Mouse (Mus musculus): ENCODE data around the gene Atg4b.

DNA sequence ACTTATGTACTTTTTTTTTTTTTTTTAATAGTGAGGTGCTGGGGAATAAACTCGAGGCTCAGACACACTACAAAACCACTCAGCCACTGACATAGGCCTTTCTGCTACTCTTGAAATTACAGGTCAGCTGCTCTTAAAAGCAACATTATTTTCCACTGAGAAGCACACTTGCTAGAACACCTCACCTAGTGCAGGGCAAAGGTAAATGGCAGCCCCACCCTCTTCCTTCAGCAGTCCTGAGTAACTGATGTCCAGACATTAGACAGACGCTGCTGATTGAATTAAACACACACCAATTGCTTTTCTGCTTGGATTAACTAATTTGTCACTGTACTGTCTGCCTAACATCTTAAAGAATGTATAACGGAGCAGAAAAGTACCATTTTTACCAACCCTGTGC, 26.7 kb upstream of the Atg4b start:
- TF ChIP-seq CTCF (IDR thresholded peaks at IDR 0.05; ENCODE audit: low read depth) = no peak
- no peak for TF ChIP-seq EP300 (optimal IDR thresholded peaks at IDR 0.05)

Data from stomach, postnatal 0 days (tissue).